Comparison of ENCODE assay signal across 22 mouse cellular contexts in genomic region chr12:34249160-34249559, GRCm38 (mm10).
DNase-seq lines count a peak whose midpoint lies in the region; ATAC-seq lines count a peak whose summit lies in the region.
"Had no signal": no experiment of that assay in that cellular context is flagged by ENCODE, and none has a peak within 500 bp of the region (broad histone marks: within the 10 kb centered on the region; RNA-seq: fewer than 3 reads in every experiment).

No protein-coding gene starts in this region.

- peak overlapping the region; percentile 72; the same call in 1 of the 2 replicates for H3K27ac ChIP-seq in limb, embryonic 12.5 days
- no peak overlapping the region for H3K27ac ChIP-seq in limb, embryonic 10.5 days
- peak overlapping the region; percentile 73; the same call in 1 of the 2 replicates for H3K27ac ChIP-seq in embryonic facial prominence, embryonic 13.5 days
- no peak overlapping the region for H3K27ac ChIP-seq in midbrain, embryonic 14.5 days (replicated peaks; ENCODE audit: low read depth, low read length)
- H3K27ac ChIP-seq: forebrain, embryonic 13.5 days; hindbrain, embryonic 13.5 days; hindbrain, postnatal 0 days had no signal

- H3K9ac ChIP-seq in limb, embryonic 12.5 days (replicated peaks) = no peak overlapping the region
- H3K9ac ChIP-seq in embryonic facial prominence, embryonic 13.5 days = no peak overlapping the region
- no peak overlapping the region for H3K9ac ChIP-seq in midbrain, embryonic 14.5 days (replicated peaks; ENCODE audit: low read length)
- H3K9ac ChIP-seq: forebrain, embryonic 13.5 days; forebrain, postnatal 0 days; hindbrain, embryonic 13.5 days had no signal

- H3K4me3 ChIP-seq in limb, embryonic 12.5 days (replicated peaks) = no peak overlapping the region
- no peak overlapping the region for H3K4me3 ChIP-seq in limb, embryonic 10.5 days
- H3K4me3 ChIP-seq in embryonic facial prominence, embryonic 13.5 days = no peak overlapping the region
- H3K4me3 ChIP-seq in midbrain, embryonic 14.5 days (replicated peaks; ENCODE audit: low read depth, low read length) = no peak overlapping the region
- H3K4me3 ChIP-seq: forebrain, embryonic 13.5 days; heart, embryonic 10.5 days; hindbrain, embryonic 13.5 days had no signal

- H3K27me3 ChIP-seq in limb, embryonic 12.5 days = no peaks in the 10 kb centered on the region
- no peaks in the 10 kb centered on the region for H3K27me3 ChIP-seq in limb, embryonic 10.5 days (ENCODE audit: low read depth, poor library complexity, severe bottlenecking)
- H3K27me3 ChIP-seq in embryonic facial prominence, embryonic 13.5 days = no peaks in the 10 kb centered on the region
- H3K27me3 ChIP-seq in midbrain, embryonic 14.5 days (ENCODE audit: control insufficient read depth, insufficient read depth, low read length) = no peaks in the 10 kb centered on the region
- H3K27me3 ChIP-seq: forebrain, embryonic 13.5 days; hindbrain, embryonic 13.5 days had no signal

- no peak for DNase-seq in limb, embryonic 10.5 days (ENCODE audit: low spot score)
- no peak for DNase-seq in midbrain, embryonic 14.5 days
- DNase-seq in neural tube, embryonic 10.5 days (ENCODE audit: extremely low spot score, low spot score) = no peak
- DNase-seq: adrenal gland, postnatal 10 days; cerebellum, adult 11 months; cerebellum, adult 8-10 months; cerebellum, postnatal 25 days; forebrain, postnatal 0 days; gastrocnemius, postnatal 36 days; heart, adult 11 months; heart, postnatal 10 days; heart, postnatal 4 days had no signal

- peaks cover 14% of the 10 kb centered on the region for H3K4me1 ChIP-seq in limb, embryonic 12.5 days (replicated peaks)
- H3K4me1 ChIP-seq in limb, embryonic 10.5 days = peaks cover 14% of the 10 kb centered on the region
- H3K4me1 ChIP-seq in embryonic facial prominence, embryonic 13.5 days = peaks cover 13% of the 10 kb centered on the region
- no peaks in the 10 kb centered on the region for H3K4me1 ChIP-seq in midbrain, embryonic 14.5 days (ENCODE audit: control insufficient read depth, insufficient read depth, low read length)
- H3K4me1 ChIP-seq: forebrain, embryonic 13.5 days; hindbrain, embryonic 13.5 days had no signal

- no peaks in the 10 kb centered on the region for H3K9me3 ChIP-seq in limb, embryonic 12.5 days
- no peaks in the 10 kb centered on the region for H3K9me3 ChIP-seq in limb, embryonic 10.5 days (replicated peaks)
- H3K9me3 ChIP-seq in embryonic facial prominence, embryonic 13.5 days = no peaks in the 10 kb centered on the region
- H3K9me3 ChIP-seq in midbrain, embryonic 14.5 days (ENCODE audit: control insufficient read depth, low read length) = no peaks in the 10 kb centered on the region
- H3K9me3 ChIP-seq: forebrain, embryonic 13.5 days; heart, embryonic 10.5 days; hindbrain, embryonic 13.5 days had no signal

- no peak for ATAC-seq in limb, embryonic 12.5 days (ENCODE audit: insufficient number of reproducible peaks, insufficient read depth, low FRiP score, low TSS enrichment, low read depth)
- ATAC-seq in CD4-positive, CD25-positive, alpha-beta regulatory T cell, adult 4 months = peak; percentile 56
- ATAC-seq in embryonic facial prominence, embryonic 13.5 days (ENCODE audit: insufficient number of reproducible peaks, insufficient read depth, low FRiP score, low TSS enrichment, low read depth) = no peak
- peak; percentile 74 for ATAC-seq in inflammation-experienced regulatory T-cells, adult 6 months
- no peak for ATAC-seq in midbrain, embryonic 14.5 days (ENCODE audit: low FRiP score, low TSS enrichment)
- ATAC-seq: forebrain, embryonic 13.5 days; forebrain, postnatal 0 days; hindbrain, postnatal 0 days; intestine, embryonic 16.5 days had no signal

- no peaks in the 10 kb centered on the region for H3K36me3 ChIP-seq in limb, embryonic 12.5 days
- H3K36me3 ChIP-seq in limb, embryonic 10.5 days = no peaks in the 10 kb centered on the region
- no peaks in the 10 kb centered on the region for H3K36me3 ChIP-seq in embryonic facial prominence, embryonic 13.5 days
- H3K36me3 ChIP-seq in midbrain, embryonic 14.5 days (ENCODE audit: control insufficient read depth, insufficient read depth, low read length) = no peaks in the 10 kb centered on the region
- H3K36me3 ChIP-seq: G1E; heart, embryonic 10.5 days; hindbrain, embryonic 13.5 days had no signal

- H3K4me2 ChIP-seq in limb, embryonic 12.5 days = no peak overlapping the region
- H3K4me2 ChIP-seq in embryonic facial prominence, embryonic 13.5 days = no peak overlapping the region
- no peak overlapping the region for H3K4me2 ChIP-seq in midbrain, embryonic 14.5 days (ENCODE audit: low read length)
- H3K4me2 ChIP-seq: forebrain, embryonic 13.5 days; hindbrain, embryonic 13.5 days had no signal

- 86% methylated on average over 1 of the region's 1 CpGs for WGBS in limb, embryonic 12.5 days
- WGBS in limb, embryonic 10.5 days = 85% methylated on average over 1 of the region's 1 CpGs
- 63% methylated on average over 1 of the region's 1 CpGs for WGBS in embryonic facial prominence, embryonic 13.5 days
- WGBS in midbrain, embryonic 14.5 days = 81% methylated on average over 1 of the region's 1 CpGs

Comparison
In these comparisons a context has a peak if more than half of its experiments do, and no peak if none do; other contexts are left out.
1. H3K27ac ChIP-seq: peak in limb, embryonic 12.5 days (single experiment) and embryonic facial prominence, embryonic 13.5 days (single experiment); none in limb, embryonic 10.5 days (single experiment) and midbrain, embryonic 14.5 days (single experiment).
2. ATAC-seq: peak in CD4-positive, CD25-positive, alpha-beta regulatory T cell, adult 4 months (single experiment) and inflammation-experienced regulatory T-cells, adult 6 months (single experiment); none in limb, embryonic 12.5 days (single experiment), embryonic facial prominence, embryonic 13.5 days (single experiment) and midbrain, embryonic 14.5 days (single experiment).